Mouse (Mus musculus) cerebellum, adult 9-11 months (tissue): Measurements from ENCODE around the gene Gpr39.
"Not testable (repeated sequence)": the region's sequence is repeated elsewhere in the genome, so short reads cannot be mapped to it uniquely, and the experiment has no call there.

ENCODE experiments used
- DNase-seq: peaks from one replicate; pipeline ENCODE4 v3.0.0; 2022

Gpr39 gene

GRCm38 (mm10) chr1:125676790-125677273 is at the start of gene Gpr39:
Gene Gpr39 (plus strand): TSS chr1:125676995.
- DNase-seq: no peak

- DNase-seq: peak; percentile 7
Measured at GRCm38 (mm10) chr1:125639501-125640253, 37.1 kb upstream of the Gpr39 start.

GRCm38 (mm10) chr1:125643643-125644042 is 33.2 kb upstream of the Gpr39 start:
- DNase-seq: peak; percentile 24

GRCm38 (mm10) chr1:125646816-125647215 is 30.0 kb upstream of the Gpr39 start:
- not testable (repeated sequence) for DNase-seq

- no peak for DNase-seq
Measured at GRCm38 (mm10) chr1:125648011-125648410, 28.8 kb upstream of the Gpr39 start.

- no peak for DNase-seq
Measured at GRCm38 (mm10) chr1:125649056-125649455, 27.7 kb upstream of the Gpr39 start.

- no peak for DNase-seq
Measured at GRCm38 (mm10) chr1:125652836-125653594, 23.8 kb upstream of the Gpr39 start.

GRCm38 (mm10) chr1:125657416-125657815 is 19.4 kb upstream of the Gpr39 start:
- no peak for DNase-seq

GRCm38 (mm10) chr1:125660151-125660550 is 16.6 kb upstream of the Gpr39 start:
- peak; percentile 2 for DNase-seq

- no peak for DNase-seq
Measured at GRCm38 (mm10) chr1:125660901-125661300, 15.9 kb upstream of the Gpr39 start.

- DNase-seq: no peak
Measured at GRCm38 (mm10) chr1:125662058-125662457, 14.7 kb upstream of the Gpr39 start.

- DNase-seq: no peak
Measured at GRCm38 (mm10) chr1:125662660-125663059, 14.1 kb upstream of the Gpr39 start.

- DNase-seq: no peak
Measured at GRCm38 (mm10) chr1:125663104-125663503, 13.7 kb upstream of the Gpr39 start.

- no peak for DNase-seq
Measured at GRCm38 (mm10) chr1:125665127-125665637, 11.6 kb upstream of the Gpr39 start.

- no peak for DNase-seq
Measured at GRCm38 (mm10) chr1:125669035-125669434, 7.8 kb upstream of the Gpr39 start.

GRCm38 (mm10) chr1:125675186-125675585 is 1.6 kb upstream of the Gpr39 start:
- no peak for DNase-seq

GRCm38 (mm10) chr1:125677286-125677685 is 491 bp downstream of the Gpr39 start:
- DNase-seq: no peak

GRCm38 (mm10) chr1:125679522-125680077 is 2.8 kb downstream of the Gpr39 start:
- DNase-seq: no peak

GRCm38 (mm10) chr1:125684423-125684822 is 7.6 kb downstream of the Gpr39 start:
- DNase-seq: no peak

- no peak for DNase-seq
Measured at GRCm38 (mm10) chr1:125685304-125685703, 8.5 kb downstream of the Gpr39 start.

GRCm38 (mm10) chr1:125687701-125688420 is 11.1 kb downstream of the Gpr39 start:
- DNase-seq: no peak

GRCm38 (mm10) chr1:125693541-125693940 is 16.7 kb downstream of the Gpr39 start:
- no peak for DNase-seq

GRCm38 (mm10) chr1:125694338-125694737 is 17.5 kb downstream of the Gpr39 start:
- no peak for DNase-seq
